8 mouse cellular contexts compared by ENCODE assay signal in the genomic region with DNA sequence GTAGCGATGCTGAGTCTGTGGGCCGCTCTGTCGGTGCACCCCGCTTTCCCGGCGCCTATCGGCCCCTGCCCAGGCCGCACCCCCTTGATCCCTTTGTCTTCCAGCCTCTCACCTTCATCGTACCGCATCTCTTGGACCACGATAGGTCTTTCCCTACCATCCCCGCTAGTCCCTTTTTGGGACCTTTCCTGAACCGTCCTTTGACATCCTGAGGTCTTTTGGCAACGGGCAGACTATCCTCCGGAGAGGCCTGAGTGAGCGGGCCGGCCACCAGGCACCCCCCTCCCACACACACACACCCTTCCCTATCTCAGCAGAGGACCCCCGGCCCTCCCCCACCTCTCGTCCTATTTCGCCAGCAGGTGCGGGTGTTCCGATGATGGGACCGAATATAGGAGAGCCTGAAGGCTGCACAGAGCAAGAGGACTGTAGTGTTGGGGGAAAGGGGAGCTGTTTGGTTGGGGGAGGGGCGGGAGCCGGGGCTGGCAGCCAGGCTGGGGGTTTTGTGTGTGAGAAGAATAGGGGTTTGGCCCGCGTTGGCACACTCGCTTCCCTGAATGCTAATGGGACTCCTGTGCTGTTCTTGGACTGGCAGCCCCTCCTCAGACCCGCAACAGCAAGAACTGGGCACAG. TPM values are rescaled to one million over a fixed set of nuclear protein-coding genes. Genes with fewer than 3 reads are reported as not detected.
DNase-seq lines count a peak whose midpoint lies in the region; ATAC-seq and TF ChIP-seq lines count a peak whose summit lies in the region.

A gene (minus strand): TSS at position 419 of the 633 bp plus-strand sequence.

- under 1% methylated on average over 29 of the region's 29 CpGs for WGBS in forebrain, embryonic 14.5 days
- WGBS in liver, embryonic 15.5 days (ENCODE audit: insufficient replicate concordance): 4% methylated on average over 29 of the region's 29 CpGs

- intact Hi-C loops in left cerebral cortex, adult 2 months (cut with DNase I): no loop called here

- H3K36me3 ChIP-seq in forebrain, embryonic 14.5 days (ENCODE audit: control insufficient read depth, insufficient read depth, low read length): peaks cover 13% of the 10 kb centered on the region; the same call in 1 of the 2 replicates
- no peaks in the 10 kb centered on the region for H3K36me3 ChIP-seq in liver, embryonic 15.5 days (replicated peaks)

- no peaks in the 10 kb centered on the region for H3K9me3 ChIP-seq in forebrain, embryonic 14.5 days (replicated peaks; ENCODE audit: control insufficient read depth, low read length)
- H3K9me3 ChIP-seq in liver, embryonic 15.5 days (replicated peaks): no peaks in the 10 kb centered on the region

- peak within 1 kb of the TSS; percentile 84 for H3K9ac ChIP-seq in forebrain, embryonic 14.5 days (ENCODE audit: low read length)
- no peak within 1 kb of the TSS for H3K9ac ChIP-seq in liver, embryonic 15.5 days

- no peak for TF ChIP-seq CTCF in left cerebral cortex, adult 2 months (IDR thresholded peaks at IDR 0.05)

- no peaks in the 10 kb centered on the region for H3K27me3 ChIP-seq in forebrain, embryonic 14.5 days (replicated peaks; ENCODE audit: control insufficient read depth, insufficient read depth, low read length)
- peaks cover 88% of the 10 kb centered on the region for H3K27me3 ChIP-seq in liver, embryonic 15.5 days

- peak; percentile 76 for ATAC-seq in forebrain, embryonic 14.5 days
- ATAC-seq in liver, embryonic 15.5 days (ENCODE audit: insufficient read depth): no peak

- peak within 1 kb of the TSS; percentile 96 for H3K4me2 ChIP-seq in forebrain, embryonic 14.5 days (ENCODE audit: low read length)
- H3K4me2 ChIP-seq in liver, embryonic 15.5 days: peak within 1 kb of the TSS; percentile 57

- DNase-seq in left cerebral cortex, adult 2 months (ENCODE audit: extremely low spot score in 1 of 2, low spot score in 2 of 2): peak; percentile 18 to 48
- DNase-seq in left cerebral cortex, adult 11 months (ENCODE audit: low spot score): no peak
- peak; percentile 7 for DNase-seq in embryo, embryonic 10 days (ENCODE audit: low spot score)
- DNase-seq in forebrain, embryonic 14.5 days (ENCODE audit: low spot score): peak; percentile 89
- peak; percentile 41 for DNase-seq in testis, postnatal 10 days (ENCODE audit: low spot score)
- DNase-seq in kidney, postnatal 4 days: no peak
- DNase-seq in adrenal gland, adult 2 months: no peak

- peak within 1 kb of the TSS; percentile 49 for H3K4me3 ChIP-seq in left cerebral cortex, adult 2 months
- peak within 1 kb of the TSS; percentile 70 for H3K4me3 ChIP-seq in forebrain, embryonic 14.5 days (ENCODE audit: low read depth, low read length)
- H3K4me3 ChIP-seq in liver, embryonic 15.5 days (replicated peaks): peak within 1 kb of the TSS; percentile 35

- H3K27ac ChIP-seq in left cerebral cortex, adult 2 months: peak within 1 kb of the TSS; percentile 63
- H3K27ac ChIP-seq in forebrain, embryonic 14.5 days (ENCODE audit: low read depth, low read length): peak within 1 kb of the TSS; percentile 84
- H3K27ac ChIP-seq in liver, embryonic 15.5 days (replicated peaks): no peak within 1 kb of the TSS

- H3K4me1 ChIP-seq in forebrain, embryonic 14.5 days (ENCODE audit: control insufficient read depth, insufficient read depth, low read length): peaks cover 33% of the 10 kb centered on the region
- H3K4me1 ChIP-seq in liver, embryonic 15.5 days (replicated peaks): peaks cover 9% of the 10 kb centered on the region

RNA-seq across cellular contexts. Expression of the gene that starts here (rescaled TPM):
- 1 to 10 TPM; 1.4 to 3.0 TPM for total RNA-seq in left cerebral cortex, adult 2 months (2021)
- 4.6 and 7.1 TPM in 2 replicates for polyA plus RNA-seq in forebrain, embryonic 14.5 days (2014; fragmentation: Nextera tagmentation; extraction: Ambion mirVana)
- polyA plus RNA-seq in liver, embryonic 15.5 days (2015; fragmentation: Nextera tagmentation; extraction: Ambion mirVana): not detected in 2 replicates
- total RNA-seq in adrenal gland, adult 2 months (2021): not detected
- not detected in 2 replicates for polyA plus RNA-seq in adrenal gland, adult 2 months (2012; rRNA removed)

Comparison
In these comparisons a context has a peak if more than half of its experiments do, and no peak if none do; other contexts are left out.
1. DNase-seq: peak in left cerebral cortex, adult 2 months (2 of 2), embryo, embryonic 10 days (single experiment), forebrain, embryonic 14.5 days (single experiment) and testis, postnatal 10 days (single experiment); none in left cerebral cortex, adult 11 months (single experiment), kidney, postnatal 4 days (0 of 2) and adrenal gland, adult 2 months (single experiment).
2. Peak in every context shown above with its lines, with median percentiles within 50 percentile points of each other: H3K4me3 ChIP-seq.